Mouse (Mus musculus): ENCODE data around the gene Ero1l.

GRCm38 (mm10) chr14:45251548-45252076 lies 67.0 kb downstream of the Ero1l start:
- TF ChIP-seq EP300 (optimal IDR thresholded peaks at IDR 0.05), result no peak
- no peak for TF ChIP-seq CTCF (IDR thresholded peaks at IDR 0.05; ENCODE audit: low read depth)
